Mouse (Mus musculus) neutrophil, adult 83 days (primary cell): ENCODE results near the gene Nup210l. TPM values are rescaled to one million over a fixed set of nuclear protein-coding genes. Genes with fewer than 3 reads are reported as not detected.

ENCODE experiments used
- total RNA-seq, 2 experiments: library from RNA; stranded (reverse); gene quantifications; one replicate each; pipeline ENCODE4 v1.2.4; 2023

Nup210l gene
- total RNA-seq, result 1 to 10 TPM; 1.0 to 1.1 TPM

GRCm38 (mm10) chr3:90103938-90104337 is at the start of gene Nup210l:
Gene Nup210l, plus strand, starts transcription at chr3:90104132.

GRCm38 (mm10) chr3:90072294-90072693 is 31.6 kb upstream of the Nup210l start, which contains the start of gene Tpm3:
Gene Tpm3, plus strand, starts transcription at chr3:90072649.

GRCm38 (mm10) chr3:90213377-90213866 is 109.5 kb downstream of the Nup210l start, which contains the start of the genes Rps27 and Rab13:
Gene Rps27, minus strand, starts transcription at chr3:90213651.
Gene Rab13, plus strand, starts transcription at chr3:90213695.

GRCm38 (mm10) chr3:90231507-90232333 is 127.8 kb downstream of the Nup210l start, which contains the start of gene Jtb:
Gene Jtb, plus strand, starts transcription at chr3:90231597.

GRCm38 (mm10) chr3:90242984-90243775 is 139.2 kb downstream of the Nup210l start, which contains the start of gene Creb3l4:
Gene Creb3l4, minus strand, starts transcription at chr3:90243512.

GRCm38 (mm10) chr3:90247960-90248745 is 144.2 kb downstream of the Nup210l start, which contains the start of gene Slc39a1:
Gene Slc39a1, plus strand, starts transcription at chr3:90248172.

GRCm38 (mm10) chr3:90253653-90254418 is 149.9 kb downstream of the Nup210l start, which contains the start of gene Crtc2:
Gene Crtc2, plus strand, starts transcription at chr3:90254163.

Other genes starting within 250 kb of the Nup210l start
- gene Il6ra, start 190.9 kb upstream of the Nup210l start, total RNA-seq, result 100 to 1,000 TPM; 103 to 132 TPM
- gene Atp8b2, start 140.6 kb upstream of the Nup210l start, total RNA-seq, result 10 to 100 TPM; 12.4 to 14.1 TPM
- gene Hax1, start 105.4 kb upstream of the Nup210l start, total RNA-seq, result 10 to 100 TPM; 40.6 to 48.0 TPM
- gene 4933434E20Rik, start 52.5 kb upstream of the Nup210l start, total RNA-seq, result 10 to 100 TPM; 47.2 TPM
- 100 to 1,000 TPM; 131 to 133 TPM for gene Ubap2l, start 51.5 kb upstream of the Nup210l start, total RNA-seq
- gene Tpm3, start 31.5 kb upstream of the Nup210l start, total RNA-seq, result 100 to 1,000 TPM; 729 to 799 TPM
- 1,000 to 10,000 TPM; 1,754 to 1,801 TPM for gene Rps27, start 109.5 kb downstream of the Nup210l start, total RNA-seq
- gene Rab13, start 109.6 kb downstream of the Nup210l start, total RNA-seq, result 1 to 10 TPM; 3.2 to 3.8 TPM
- 10 to 100 TPM; 24.6 to 27.2 TPM for gene Jtb, start 127.5 kb downstream of the Nup210l start, total RNA-seq
- gene Creb3l4, start 139.4 kb downstream of the Nup210l start, total RNA-seq, result not detected
- 10 to 100 TPM; 22.1 to 22.5 TPM for gene Slc39a1, start 144.0 kb downstream of the Nup210l start, total RNA-seq
- 10 to 100 TPM; 62.8 to 67.5 TPM for gene Crtc2, start 150.0 kb downstream of the Nup210l start, total RNA-seq
- 10 to 100 TPM; 54.4 to 63.2 TPM for gene Dennd4b, start 161.1 kb downstream of the Nup210l start, total RNA-seq
- 10 to 100 TPM; 64.9 to 68.2 TPM for gene Gatad2b, start 189.0 kb downstream of the Nup210l start, total RNA-seq